Mouse (Mus musculus) adrenal gland, postnatal 36 days (tissue): ENCODE data around the gene Kit. TPM values are rescaled to one million over a fixed set of nuclear protein-coding genes. Genes with fewer than 3 reads are reported as not detected.

Source experiments
- DNase-seq, 2 experiments: peaks; one replicate each; pipeline ENCODE4 v3.0.0; 2021; ENCODE audit warnings: mixed read lengths in 1 of 2
- long read RNA-seq, 2 experiments: library from polyadenylated mRNA; stranded (forward); transcript quantifications; one replicate each; pipeline ENCODE4 v2.0.0; 2021; ENCODE audit warnings: borderline sequencing depth in 2 of 2
- total RNA-seq, 2 experiments: library from RNA; stranded (reverse); gene quantifications; 2 replicates each; pipeline ENCODE4 v1.2.3; 2021

Kit gene
- 1 to 10 TPM; 3.2 to 6.5 TPM for total RNA-seq
- long read RNA-seq, experiment 1, partial matches to known transcripts: 0 of 1 reads
- long read RNA-seq, experiment 1, other reads (novel, unspliced or antisense): 1 of 1 reads
- long read RNA-seq, experiment 2: 0 reads

DNA sequence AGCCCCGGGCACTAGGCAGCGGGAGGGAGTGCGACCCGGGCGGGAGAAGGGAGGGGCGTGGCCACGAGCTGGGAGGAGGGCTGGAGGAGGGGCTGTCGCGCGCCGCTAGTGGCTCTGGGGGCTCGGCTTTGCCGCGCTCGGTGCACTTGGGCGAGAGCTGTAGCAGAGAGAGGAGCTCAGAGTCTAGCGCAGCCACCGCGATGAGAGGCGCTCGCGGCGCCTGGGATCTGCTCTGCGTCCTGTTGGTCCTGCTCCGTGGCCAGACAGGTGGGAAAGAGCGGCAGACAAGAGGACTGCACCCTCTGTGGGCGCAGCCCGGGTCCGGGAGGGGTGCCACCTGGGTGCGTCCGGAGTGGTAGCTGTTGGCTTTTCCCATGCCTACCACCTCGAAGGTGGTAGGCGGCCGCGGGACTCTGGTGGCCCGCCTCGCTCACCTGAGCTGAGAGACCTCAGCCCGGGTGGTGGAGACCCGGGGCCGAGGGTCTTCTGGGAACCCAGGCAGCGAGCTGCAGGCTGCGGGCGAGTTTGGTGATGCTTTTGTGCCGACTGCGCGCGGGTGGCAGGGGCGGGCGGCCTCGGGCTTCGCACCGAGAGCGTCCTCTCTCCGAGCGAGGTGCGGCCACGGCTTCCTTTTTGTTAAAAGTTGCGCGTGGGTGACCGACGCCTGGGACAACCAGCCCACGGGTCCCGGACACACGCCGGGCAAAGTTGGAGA is at the start of gene Kit:
Gene Kit, plus strand, starts transcription at position 65 of the 715 bp plus-strand sequence.
- DNase-seq: peak; percentile 85

DNA sequence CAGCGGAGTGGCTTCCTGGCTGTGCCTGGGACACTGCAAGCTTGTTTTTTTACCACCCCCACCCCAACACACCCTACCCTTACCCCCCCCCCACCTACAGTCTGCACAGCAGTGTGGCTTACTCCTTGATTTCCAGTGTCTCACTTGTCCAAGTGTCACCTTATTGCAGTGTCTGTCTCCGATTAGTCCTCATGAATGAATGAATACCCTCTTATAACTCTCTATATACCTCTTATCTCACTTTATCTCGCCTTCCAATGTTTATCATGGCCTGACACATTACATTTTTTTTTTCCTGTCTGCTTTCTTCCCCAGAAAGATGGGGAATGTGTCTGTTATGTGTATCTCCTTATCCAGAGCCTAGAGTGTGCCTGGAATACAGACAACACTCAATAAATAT is 38.6 kb upstream of the Kit start:
- no peak for DNase-seq

DNA sequence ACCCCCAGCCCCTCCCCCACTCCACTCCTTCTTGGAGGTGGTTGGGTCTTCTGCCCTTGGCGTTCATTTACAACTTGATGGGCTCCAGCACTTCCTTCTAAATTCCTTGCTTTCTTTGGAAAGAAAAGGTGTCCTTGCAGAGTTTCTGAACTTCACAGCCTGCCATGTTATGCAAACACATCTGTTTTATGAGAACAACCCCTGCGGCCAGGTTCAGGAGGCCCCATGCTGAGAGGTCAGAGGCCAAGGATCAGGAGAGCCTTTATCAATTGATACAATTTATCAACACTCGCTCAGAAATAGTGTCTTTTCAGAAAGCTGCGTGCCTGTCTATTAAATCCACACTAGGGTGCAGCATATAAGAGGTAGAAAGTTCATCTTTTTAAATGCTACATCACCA is 37.0 kb upstream of the Kit start:
- DNase-seq: no peak

DNA sequence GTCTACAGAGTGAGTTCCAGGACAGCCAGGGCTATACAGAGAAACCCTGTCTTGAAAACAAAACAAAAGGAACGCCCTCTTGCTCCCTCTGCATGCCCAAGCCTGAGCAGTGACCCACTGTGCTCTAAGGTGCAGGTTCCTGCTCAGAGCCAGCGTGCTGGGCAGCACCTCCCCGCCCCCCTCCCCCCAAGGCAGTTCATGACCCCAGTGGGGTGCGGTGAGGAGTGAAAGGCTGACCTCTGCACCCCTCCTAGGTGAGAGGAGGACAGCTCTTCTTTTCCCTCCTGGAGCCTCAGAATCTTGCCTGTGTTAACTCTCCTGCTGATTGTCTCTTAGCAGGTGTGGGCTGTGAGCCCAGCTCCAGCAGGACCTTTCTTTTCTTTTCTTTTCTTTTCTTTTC is 36.3 kb upstream of the Kit start:
- DNase-seq: no peak

DNA sequence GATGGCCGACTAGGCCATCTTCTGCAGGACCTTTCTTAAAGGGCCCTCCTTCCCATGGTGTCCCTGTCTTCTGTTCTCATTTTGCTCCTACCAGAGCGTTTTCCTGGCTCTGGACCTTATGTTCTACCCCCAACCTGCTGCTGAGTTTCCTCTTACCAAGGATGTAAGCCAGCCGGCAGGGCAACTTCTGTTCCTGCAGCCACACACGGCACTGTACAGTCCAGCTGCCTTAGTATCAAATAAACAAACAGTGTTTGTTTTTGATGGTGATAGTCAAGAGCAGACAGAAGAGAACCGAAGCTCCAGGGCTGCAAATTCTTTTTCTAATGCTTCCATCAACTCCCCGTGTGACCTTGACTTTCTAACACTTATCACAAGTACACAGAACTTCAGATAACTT is 35.6 kb upstream of the Kit start:
- DNase-seq: no peak

DNA sequence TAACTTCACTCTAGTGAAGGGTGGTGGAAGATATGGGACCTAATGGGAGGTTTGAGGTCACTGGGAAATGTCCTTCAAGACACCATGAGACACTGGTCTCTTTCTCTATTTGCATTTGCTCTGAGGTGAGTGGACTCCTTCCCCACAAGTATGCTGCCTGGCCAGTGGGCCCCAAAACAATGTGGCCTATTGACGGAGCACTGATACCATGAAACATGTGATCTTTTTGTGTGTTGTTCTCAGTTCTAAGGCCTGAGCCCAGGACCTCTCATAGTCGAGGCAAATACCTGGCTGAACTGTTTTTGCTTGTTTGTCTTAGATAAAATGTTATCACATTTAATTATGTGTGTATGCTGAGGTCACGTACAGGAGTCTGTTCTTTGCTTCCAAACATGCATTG is 31.0 kb upstream of the Kit start:
- DNase-seq: no peak

DNA sequence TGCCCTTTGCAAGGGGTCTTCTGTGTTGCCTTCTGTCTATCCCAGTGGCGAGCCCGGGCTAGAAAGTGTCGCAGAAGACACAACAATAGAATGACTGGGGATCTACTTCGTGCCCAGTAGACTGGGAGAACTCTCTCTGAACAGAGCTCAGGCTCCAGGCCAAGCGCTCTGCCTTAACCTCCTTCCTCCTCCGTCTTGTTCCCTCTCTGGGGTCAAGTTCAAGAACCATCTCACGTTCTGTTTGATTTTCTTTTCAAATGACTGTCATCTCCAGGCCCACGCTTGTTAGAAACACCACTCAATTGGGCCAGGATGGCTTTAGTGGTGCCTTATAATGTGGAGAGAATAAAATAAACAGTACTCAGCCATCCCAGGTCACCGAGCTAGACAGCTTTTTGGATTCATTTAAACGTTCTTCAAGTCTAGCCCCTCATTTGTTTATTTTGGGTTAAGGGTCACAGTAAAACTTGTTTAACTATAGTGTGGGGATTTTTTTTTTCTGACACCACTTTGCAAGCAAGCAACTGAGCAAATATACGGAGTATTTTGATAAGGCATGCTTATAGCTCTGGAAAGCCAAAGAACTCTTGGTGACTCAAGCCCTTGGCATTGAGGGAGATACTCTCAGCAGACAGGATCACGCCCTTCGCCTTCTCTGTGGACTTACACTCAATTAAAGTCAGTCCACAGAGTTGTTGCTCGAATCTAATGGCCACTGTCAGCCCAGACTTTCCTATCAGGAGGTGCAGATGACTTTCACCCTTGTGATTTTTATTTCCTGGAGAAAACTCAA is 30.0 kb upstream of the Kit start:
- no peak for DNase-seq

DNA sequence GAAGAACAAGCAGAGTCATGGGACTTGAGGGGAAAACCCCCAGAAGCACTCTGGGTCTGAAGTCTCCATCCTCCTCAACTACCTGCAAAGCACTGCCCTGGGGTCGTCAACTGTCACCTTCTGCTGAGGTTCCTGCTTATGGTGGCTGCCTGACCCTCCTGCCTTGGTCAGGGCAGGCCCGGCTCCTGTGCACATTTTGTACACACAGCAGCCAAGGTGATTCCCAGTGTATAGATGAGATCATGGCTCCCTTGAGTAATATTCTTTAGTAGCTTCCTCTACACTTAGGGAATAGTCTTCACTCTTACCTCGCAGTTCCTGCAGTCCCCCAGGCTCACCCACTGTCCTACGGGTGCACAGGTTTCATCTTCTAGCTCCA is 29.5 kb upstream of the Kit start:
- DNase-seq: no peak

DNA sequence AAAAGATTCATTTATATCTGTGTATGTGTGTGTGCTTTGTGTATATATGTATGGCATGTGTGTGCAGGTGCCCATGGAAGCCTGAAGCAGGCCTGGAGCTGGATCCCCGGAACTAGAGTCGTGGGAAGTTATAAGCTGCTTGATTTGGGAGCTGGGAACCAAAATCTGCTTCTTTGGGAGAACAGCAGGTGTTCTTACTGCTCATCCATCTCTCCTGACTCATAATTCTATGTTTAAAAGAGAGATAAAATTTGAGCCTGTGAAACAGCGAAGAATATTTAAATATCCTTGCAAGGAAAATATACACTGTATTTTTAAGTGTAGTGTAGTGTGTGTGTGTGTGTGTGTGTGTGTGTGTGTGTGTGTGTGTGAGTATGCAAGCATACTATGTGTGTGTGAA is 21.7 kb upstream of the Kit start:
- DNase-seq: no peak

DNA sequence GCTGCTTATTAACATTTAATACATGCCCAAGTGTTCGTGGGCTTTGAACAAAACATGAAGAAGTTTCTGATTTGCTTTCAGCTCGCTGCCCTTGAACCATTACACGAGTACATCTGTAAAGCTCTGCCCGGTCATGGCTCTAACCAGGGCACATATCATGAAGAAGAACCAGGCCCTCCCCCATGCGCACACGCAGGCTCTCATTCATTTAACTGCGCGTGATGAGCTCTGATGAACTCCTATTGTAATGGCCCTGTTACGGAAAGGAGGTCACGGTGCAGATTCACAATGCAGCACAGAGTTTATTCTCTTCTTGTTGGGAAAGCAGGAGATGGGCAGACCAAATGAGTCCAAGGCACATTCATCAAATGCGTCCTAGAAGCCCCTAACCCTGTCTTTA is 17.1 kb upstream of the Kit start:
- DNase-seq: no peak

DNA sequence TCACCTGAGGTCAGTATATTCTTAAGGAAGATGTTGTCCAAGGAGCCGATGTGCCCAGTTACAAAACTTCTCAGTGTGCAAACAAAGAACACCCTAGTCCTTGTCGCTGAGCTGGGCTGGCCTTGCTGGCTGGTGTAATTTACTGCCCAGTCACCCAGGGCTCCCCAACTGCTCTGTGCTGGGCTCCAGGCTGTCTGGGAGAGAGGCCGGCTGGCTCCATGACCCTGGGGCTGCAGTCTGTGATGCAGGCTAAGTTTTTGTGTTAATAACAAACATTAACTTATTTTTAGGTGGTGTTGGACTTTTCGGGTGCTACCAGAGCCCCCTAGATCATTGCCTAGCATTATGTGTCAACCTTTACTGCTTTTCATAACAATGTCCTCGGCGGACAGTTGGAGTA is 15.4 kb upstream of the Kit start:
- DNase-seq: peak; percentile 76 to 82

DNA sequence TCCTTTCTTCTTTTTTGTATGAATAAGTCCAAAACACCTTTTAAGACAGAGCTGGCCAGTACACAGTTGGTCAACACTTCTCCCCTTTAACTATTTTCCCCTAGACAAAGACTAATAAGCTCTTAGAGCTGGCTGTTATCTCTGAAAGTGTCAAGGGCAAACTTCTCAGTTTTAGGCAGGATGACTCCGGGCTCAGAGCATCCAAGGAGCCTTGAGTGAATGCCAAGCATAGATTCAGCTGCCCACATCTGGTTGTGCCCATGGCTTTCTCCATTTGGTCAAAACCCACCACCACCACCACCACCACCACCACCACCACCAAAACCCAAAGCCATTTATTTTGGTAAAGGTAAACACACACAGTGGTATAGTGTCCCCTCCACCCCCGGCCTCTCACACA is 13.5 kb upstream of the Kit start:
- DNase-seq: peak; percentile 34 to 52

DNA sequence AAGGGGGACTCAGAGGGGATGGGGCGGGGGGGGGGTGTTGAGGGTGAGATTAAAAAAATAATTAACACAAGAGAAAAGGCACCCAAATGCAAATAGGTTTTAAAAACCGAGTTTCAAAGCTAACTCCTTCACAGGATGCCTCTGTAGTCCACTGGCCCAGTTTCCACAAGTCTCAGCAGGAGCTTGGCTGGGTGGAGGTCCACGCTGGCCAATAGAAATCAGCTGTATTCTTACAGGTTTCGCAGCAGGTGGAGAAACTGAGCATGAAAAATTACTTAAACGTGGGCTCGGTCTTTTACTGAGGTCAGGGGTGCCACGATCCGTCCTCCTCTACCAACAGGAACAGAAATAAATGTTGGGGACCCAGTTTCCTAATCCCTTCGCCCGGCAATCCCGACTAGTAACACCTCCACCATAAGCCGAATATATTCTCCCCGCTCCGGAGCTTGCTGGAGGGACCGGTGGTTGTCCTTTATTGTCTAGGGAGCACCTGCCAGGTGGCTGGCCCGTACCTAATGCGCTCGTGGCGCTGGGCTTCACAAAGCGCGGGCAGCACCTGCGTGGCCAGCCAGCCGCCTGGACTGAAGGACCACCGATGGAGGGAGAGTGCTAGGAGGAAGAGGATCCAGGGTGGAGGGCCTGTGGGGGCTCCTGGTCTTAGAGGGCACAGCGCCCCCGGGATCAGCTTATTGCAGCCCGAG is 415 bp upstream of the Kit start:
- no peak for DNase-seq

DNA sequence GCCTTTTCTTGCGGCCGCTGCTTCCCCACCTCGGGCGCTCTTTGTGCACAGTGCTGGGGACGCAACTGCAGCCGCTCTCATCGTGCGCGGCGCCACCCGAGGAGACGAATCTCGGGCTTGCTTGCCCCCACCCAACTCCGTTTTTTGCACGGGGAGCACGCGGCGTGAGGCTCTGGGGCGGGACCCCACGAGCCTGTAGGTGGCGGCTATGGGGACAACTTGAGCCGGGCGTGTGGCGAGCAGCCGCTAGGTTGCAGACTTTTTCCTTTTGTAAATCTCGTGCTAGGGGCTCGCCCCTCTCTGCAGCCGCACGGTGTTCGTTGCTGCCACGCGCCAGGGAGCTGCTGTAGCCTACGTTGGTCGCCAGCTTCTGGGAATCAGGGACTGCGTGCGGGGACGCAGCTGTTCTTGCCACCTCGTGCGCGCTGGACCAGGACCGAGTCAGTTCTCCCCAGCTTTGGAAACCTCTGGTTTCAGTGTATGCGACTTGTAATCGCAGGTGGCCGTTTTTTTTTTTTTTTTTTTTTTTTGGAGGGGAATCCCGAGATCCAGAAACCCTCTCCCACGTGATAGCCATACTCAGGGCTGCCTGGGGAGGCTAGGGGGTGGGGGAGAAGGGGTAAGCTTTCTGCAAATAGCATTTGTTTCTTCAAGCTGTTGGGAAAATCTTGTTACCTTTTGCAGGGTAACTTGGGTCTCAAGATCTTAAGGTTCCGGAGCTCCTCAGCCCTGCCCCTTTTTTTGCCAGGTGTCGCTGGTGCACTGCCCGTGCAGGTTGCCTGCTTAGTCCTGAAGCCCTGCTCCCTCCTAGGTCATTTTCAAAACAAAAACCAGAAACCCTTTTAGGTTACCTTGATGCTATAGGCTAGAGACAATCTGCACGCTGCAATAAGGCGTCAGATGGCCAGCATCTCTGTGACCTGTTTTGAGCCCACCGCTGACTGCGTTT is 1.1 kb downstream of the Kit start:
- DNase-seq: peak; percentile 50 to 65

DNA sequence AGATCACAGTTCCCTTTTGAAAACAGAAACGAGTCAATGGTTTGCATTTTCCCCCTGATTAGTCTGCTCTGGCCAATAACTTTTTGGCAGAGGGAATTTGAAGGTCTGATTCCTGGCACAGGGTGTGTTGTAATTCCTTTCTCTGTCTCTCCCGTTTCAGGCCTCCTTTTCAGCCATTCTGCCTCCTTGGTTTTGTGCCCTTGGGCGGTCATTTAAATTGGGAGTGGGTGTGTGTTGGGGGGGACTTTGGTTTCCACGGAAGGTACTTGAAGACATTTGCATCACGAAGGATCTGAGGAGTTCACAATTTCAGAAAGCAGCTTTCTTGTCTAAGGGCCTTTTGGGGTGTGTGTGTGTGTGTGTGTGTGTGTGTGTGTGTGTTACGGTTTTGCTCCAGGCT is 2.0 kb downstream of the Kit start:
- DNase-seq: no peak

DNA sequence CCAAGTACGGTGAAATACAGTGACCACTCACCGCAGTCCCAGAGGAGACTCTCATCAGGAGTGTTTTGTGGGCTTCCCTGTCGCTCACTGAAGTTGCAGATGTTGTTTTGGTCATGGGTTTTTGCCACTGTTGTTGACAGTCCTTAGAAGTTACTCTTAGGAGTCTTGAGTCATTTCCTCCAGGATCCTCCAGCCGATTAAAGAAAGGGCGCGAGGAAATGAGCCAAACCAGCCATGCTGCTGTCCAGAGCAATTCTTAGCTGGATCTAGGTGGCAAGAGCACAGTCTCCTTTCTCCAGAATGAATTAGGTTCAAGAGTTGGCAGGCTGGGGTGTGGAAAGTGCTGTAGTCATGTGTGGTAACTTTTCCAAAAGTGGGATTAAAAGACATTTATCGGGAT is 3.4 kb downstream of the Kit start:
- DNase-seq: no peak

DNA sequence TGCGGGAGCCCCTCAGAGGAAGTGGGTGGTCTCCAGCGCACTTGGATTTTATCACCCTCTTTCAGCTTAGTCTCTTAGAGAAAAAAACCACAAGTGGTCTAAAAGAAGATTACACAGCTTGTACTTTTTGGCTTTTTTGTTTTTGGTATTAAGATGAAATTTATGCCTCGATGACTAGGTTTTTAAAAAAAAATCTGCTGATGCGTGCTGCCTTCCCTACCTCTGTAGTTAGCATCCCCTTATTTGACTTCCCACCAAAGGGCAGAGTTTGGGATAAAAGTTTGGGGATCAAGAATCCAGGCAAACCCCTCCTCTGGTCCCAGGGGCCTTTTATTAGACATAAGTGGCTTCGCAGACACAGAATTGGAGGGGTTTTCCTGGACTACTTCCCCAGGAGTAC is 4.5 kb downstream of the Kit start:
- no peak for DNase-seq

DNA sequence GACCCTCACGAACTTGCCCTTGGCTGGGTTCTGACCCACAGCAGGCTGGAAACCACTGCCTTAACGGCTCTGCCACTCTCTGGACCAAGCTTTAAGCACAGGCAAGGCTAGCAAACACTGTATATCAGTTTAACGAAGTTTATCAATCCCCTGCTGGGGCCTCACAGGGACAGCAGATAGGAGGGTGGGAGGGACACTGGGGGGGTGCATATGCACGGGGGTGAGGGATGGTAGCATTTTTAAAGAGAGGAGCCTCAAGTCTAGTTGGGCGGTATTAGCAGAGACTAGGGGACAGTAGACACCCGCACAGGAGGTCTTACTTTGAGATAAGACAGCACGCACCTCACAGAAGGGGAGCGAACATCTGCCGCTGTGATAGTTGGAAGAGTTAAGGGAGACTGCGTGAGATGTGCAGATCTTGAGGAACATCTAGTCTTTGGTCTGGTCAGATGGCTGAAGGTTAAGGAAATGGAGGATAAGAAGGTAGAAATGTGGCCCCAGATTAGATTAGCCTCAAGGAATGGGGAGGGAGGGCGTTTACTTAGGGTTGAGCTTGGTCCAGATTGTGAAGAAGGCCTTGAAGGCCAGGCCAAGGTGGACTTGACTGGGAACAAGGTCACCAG is 5.0 kb downstream of the Kit start:
- DNase-seq: no peak

DNA sequence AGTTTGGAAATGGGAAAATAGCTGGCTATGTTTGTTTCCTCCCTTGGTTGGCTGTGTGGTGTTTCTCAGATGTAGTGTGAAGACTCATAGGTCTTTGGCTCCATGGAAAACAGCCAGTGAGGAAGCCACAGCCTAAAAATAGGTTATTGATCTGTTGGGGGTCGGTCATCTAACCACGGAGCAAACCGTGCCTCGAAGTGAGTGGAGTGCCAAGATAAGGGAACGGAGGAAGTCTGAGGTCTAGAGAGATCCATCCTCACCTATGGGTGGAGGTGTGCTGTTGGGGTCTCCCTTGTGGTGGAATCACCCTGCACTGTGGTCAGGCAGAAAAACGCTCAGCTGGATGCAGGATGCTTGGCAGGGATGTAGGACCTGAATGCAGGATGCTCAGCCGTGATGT is 7.2 kb downstream of the Kit start:
- no peak for DNase-seq

DNA sequence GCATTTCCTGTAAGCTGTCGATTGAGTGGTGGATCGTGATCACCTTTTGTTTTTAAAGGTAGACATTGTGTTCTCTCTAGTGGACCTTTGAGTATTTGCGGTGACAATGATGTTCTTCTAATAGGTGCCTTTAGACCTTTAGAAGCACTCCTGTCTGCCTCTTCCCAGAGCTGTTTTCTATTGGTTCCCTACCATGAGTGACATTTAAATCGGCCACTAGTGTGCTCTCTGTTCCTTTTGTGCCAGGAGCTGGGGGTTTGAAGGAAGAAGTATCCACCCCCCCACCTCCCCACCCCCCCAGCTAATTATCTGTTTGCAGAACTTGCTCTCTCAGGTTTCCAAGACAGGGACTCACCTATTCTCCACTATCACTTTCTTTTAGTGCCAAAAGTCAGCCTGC is 13.1 kb downstream of the Kit start:
- DNase-seq: no peak

DNA sequence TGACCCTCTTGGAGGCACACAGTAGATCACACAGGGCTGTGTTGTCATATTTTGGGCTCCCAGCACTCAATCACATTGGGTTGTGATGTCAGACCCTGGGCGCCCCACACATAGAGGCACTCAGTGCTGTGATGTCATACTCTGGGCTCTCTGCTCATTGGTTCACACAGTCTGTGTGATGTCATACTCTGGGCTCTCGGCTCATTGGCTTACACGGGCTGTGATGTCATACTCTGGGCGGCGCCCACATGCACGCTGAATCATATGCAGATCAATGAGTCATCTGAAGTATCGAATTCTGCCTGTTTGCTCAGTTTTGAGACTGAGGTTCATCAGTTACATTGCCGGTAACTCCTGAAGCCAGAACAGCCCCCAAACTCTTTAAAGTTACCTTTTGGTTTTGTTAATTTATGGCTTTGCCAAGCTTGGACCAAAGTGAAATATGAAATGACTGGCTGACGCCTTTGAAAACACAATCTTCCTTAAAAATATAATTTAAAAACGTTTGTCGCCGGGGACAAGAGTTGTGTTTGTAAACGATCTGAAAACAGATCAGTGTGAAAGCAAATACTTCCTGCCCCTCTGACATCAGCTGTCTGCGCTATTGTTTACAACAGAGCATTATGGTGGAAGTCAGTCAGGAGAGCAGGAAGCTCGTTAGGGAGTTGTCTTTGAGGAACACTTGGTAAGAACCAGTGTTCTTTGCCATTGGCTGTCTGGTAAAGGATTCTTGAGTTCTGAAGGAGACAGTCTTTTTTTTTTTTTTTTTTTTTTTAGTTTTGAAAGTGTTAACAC is 15.0 kb downstream of the Kit start:
- DNase-seq: no peak
